Mouse (Mus musculus) C2C12 (cell line): ENCODE measurements around the gene Sgpp1.
"Not testable (repeated sequence)": the region's sequence is repeated elsewhere in the genome, so short reads cannot be mapped to it uniquely, and the experiment has no call there.

Experiments
- CTCF ChIP-seq: IDR thresholded peaks from one replicate; pipeline ENCODE4 v1.5.1; 2011; ENCODE audit not compliant: control insufficient read depth, insufficient read depth, insufficient read length
- MYOD1 ChIP-seq: IDR thresholded peaks from one replicate; pipeline ENCODE4 v1.6.1; 2011; ENCODE audit warnings: low read depth; ENCODE audit not compliant: control insufficient read depth, insufficient read length
- MYOG ChIP-seq: IDR thresholded peaks from one replicate; pipeline ENCODE4 v1.6.1; 2011; ENCODE audit not compliant: control insufficient read depth, insufficient read length; ENCODE audit errors: extremely low read depth

DNA sequence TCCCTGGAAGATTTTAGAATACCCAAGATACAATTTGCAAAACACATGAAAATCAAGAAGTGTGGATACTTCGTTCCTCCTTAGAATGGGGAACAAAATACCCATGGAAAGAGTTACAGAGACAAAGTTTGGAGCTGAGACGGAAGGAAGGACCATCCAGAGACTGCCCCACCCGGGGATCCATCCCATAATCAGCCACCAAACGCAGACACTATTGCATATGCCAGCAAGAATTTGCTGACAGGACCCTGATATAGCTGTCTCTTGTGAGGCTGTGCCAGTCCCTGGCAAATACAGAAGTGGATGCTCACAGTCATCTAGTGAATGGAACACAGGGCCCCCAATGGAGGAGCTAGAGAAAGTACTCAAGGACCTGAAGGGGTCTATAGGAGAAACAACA lies 51.5 kb downstream of the Sgpp1 start:
- not testable (repeated sequence) for TF ChIP-seq MYOG, CTCF, MYOD1
